Mouse (Mus musculus) midbrain, postnatal 0 days (tissue): ENCODE data around the gene Uspl1. TPM values are rescaled to one million over a fixed set of nuclear protein-coding genes. Genes with fewer than 3 reads are reported as not detected.

Experiments
- ATAC-seq: fragments of 200-750 bp; cut with Nextera tagmentation; 2 replicates; pipeline ENCODE4 v1.8.0; 2017; ENCODE audit warnings: moderate number of reproducible peaks, mild to moderate bottlenecking, moderate TSS enrichment, moderate library complexity; ENCODE audit not compliant: low FRiP score
- DNase-seq: peaks from one replicate; pipeline ENCODE4 v3.0.0-alpha.2; 2015; ENCODE audit warnings: low spot score
- H3K27ac ChIP-seq: fragments of 300-500 bp; sonication (generic); 2 replicates; pipeline ENCODE4 v1.5.1; 2014; ENCODE audit warnings: low read depth, mild to moderate bottlenecking, low read length, mixed read lengths
- H3K27me3 ChIP-seq: fragments of 300-500 bp; sonication (generic); 2 replicates; pipeline ENCODE4 v1.6.1; 2014; ENCODE audit warnings: low read length, control low read depth, mixed read lengths; ENCODE audit not compliant: insufficient read depth
- H3K36me3 ChIP-seq: fragments of 300-500 bp; sonication (generic); 2 replicates; pipeline ENCODE4 v1.6.1; 2014; ENCODE audit warnings: low read length, control low read depth, mixed read lengths; ENCODE audit not compliant: insufficient read depth
- H3K4me1 ChIP-seq: fragments of 300-500 bp; sonication (generic); 2 replicates; pipeline ENCODE4 v1.6.1; 2014; ENCODE audit warnings: mild to moderate bottlenecking, control low read depth, antibody characterized with exemption, low read length, mixed read lengths; ENCODE audit not compliant: insufficient read depth
- H3K4me2 ChIP-seq: fragments of 300-500 bp; sonication (generic); 2 replicates; pipeline ENCODE4 v1.6.1; 2014; ENCODE audit warnings: low read depth, mild to moderate bottlenecking, low read length, mixed read lengths; ENCODE audit not compliant: poor library complexity, severe bottlenecking
- H3K4me3 ChIP-seq: fragments of 300-500 bp; sonication (generic); 2 replicates; pipeline ENCODE4 v1.5.1; 2014; ENCODE audit warnings: low read depth, mild to moderate bottlenecking, low read length, moderate library complexity
- H3K9ac ChIP-seq: fragments of 300-500 bp; sonication (generic); replicated peaks from 2 replicates; pipeline ENCODE4 v1.6.1; 2014; ENCODE audit warnings: mild to moderate bottlenecking, low read length, moderate library complexity, mixed read lengths; ENCODE audit not compliant: poor library complexity, severe bottlenecking
- H3K9me3 ChIP-seq: fragments of 300-500 bp; sonication (generic); 2 replicates; pipeline ENCODE4 v1.6.1; 2016; ENCODE audit warnings: low read length, control low read depth
- CTCF ChIP-seq: IDR thresholded peaks from 2 replicates; pipeline ENCODE4 v1.5.1; 2016; ENCODE audit warnings: antibody characterized with exemption, mild to moderate bottlenecking
- WGBS: fragments of 180-500 bp; shearing (Covaris S2); extraction: QIAGEN DNeasy Blood & Tissue Kit; methylation state at CpG from one replicate; pipeline ENCODE4 v1.1.7; 2014; 5-methylcytosine and 5-hydroxymethylcytosine counted together
- microRNA-seq: library from miRNA; unstranded; fragments of <30 nt; microRNA quantifications from one replicate; pipeline ENCODE4, GENCODE M21; 2016; ENCODE audit warnings: borderline number of aligned reads
- polyA plus RNA-seq: library from polyadenylated mRNA; unstranded; fragments of >200 nt; fragmentation: Nextera tagmentation; extraction: Ambion mirVana; gene quantifications from 2 replicates; pipeline ENCODE4 v1.2.1, GENCODE M21; 2015
- total RNA-seq: library from RNA; depleted of rRNA; stranded (reverse); fragments of >200 nt; gene quantifications from 2 replicates; pipeline ENCODE4 v1.2.3, GENCODE M21; 2014; rRNA removed

The Uspl1 gene
- total and polyA plus RNA-seq, 2 experiments from 2014 or later = 47.0 to 48.1 TPM

DNA sequence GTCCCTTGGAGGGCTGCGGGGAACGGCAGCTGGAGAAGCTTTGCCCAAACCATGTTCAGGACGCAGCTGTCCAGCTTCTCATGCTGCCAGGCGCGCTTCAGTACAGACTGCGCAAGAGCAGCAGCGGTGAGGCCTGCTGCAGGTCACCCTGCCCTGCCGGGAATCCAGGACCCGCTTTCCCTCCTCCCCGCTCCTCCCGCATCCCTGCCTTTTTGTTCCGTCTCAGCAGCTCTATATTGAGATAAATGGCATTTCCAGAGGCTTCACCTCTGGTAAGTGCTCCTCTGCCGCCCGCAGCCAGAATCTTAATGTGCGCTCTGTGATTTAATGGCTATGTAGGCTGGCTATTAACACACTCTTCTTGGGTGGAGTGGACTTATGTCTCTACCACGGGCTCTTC, 74.9 kb downstream of the Uspl1 start:
- Histone ChIP-seq H3K36me3 (no peaks in the 10 kb centered on the region), H3K4me1 (peaks cover 3% of the 10 kb centered on the region; the same call in 1 of the 2 replicates), H3K9me3 (no peaks in the 10 kb centered on the region), H3K4me2 (no peak overlapping the region), H3K4me3 (no peak overlapping the region), H3K9ac (0 out of 2 replicates have a peak overlapping the region, but pooled peaks have one; percentile 13), H3K27ac (peak overlapping the region; percentile 26; the same call in 1 of the 2 replicates), H3K27me3 (no peaks in the 10 kb centered on the region)
- 0 out of 2 replicates have a peak, but pooled peaks have one; percentile 54 for ATAC-seq
- no peak for TF ChIP-seq CTCF
- peak; percentile 60 for DNase-seq
- 36% methylated on average over 16 of the region's 16 CpGs for WGBS

GRCm38 (mm10) chr5:149261449-149261848, 77.3 kb downstream of the Uspl1 start:
- H3K27ac ChIP-seq = no peak overlapping the region
- H3K4me2 ChIP-seq = no peak overlapping the region
- no peak overlapping the region for H3K9ac ChIP-seq
- WGBS = 79% methylated on average over 7 of the region's 7 CpGs
- no peak for TF ChIP-seq CTCF
- no peaks in the 10 kb centered on the region for H3K27me3 ChIP-seq
- peaks cover 3% of the 10 kb centered on the region; the same call in 1 of the 2 replicates for H3K4me1 ChIP-seq
- H3K9me3 ChIP-seq = no peaks in the 10 kb centered on the region
- no peak for ATAC-seq
- DNase-seq = no peak
- H3K36me3 ChIP-seq = no peaks in the 10 kb centered on the region
- H3K4me3 ChIP-seq = no peak overlapping the region

DNA sequence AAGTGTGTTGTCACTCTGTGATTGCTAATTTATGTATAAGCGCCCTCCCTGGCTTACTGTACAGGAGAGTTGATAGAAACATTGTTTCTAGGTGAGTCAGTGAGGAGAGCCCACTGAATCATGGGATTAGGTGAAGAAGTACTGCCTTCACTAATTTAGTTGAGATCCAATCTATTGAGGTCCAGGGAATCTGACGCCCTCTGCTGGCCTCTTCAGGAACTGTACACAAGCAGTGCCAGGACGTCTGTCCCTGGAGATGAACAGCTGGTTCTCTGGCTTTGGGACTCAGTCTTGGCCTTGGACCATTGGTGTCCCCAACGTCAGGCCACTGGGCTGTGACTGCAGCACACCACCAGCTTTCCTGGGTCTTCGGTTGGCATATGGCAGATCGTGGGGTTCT, 77.7 kb downstream of the Uspl1 start:
- Histone ChIP-seq H3K4me3 (no peak overlapping the region), H3K27ac (no peak overlapping the region), H3K9ac (no peak overlapping the region), H3K27me3 (no peaks in the 10 kb centered on the region), H3K9me3 (no peaks in the 10 kb centered on the region), H3K4me1 (peaks cover 3% of the 10 kb centered on the region; the same call in 1 of the 2 replicates), H3K4me2 (no peak overlapping the region), H3K36me3 (no peaks in the 10 kb centered on the region)
- ATAC-seq (no peak), DNase-seq (no peak)
- 68% methylated on average over 6 of the region's 6 CpGs for WGBS
- peak; percentile 40; the same call in 1 of the 2 replicates for TF ChIP-seq CTCF

- Histone ChIP-seq H3K9ac (no peak within 1 kb of the TSS), H3K9me3 (no peaks in the 10 kb centered on the region), H3K4me3 (no peak within 1 kb of the TSS), H3K4me2 (no peak within 1 kb of the TSS), H3K36me3 (no peaks in the 10 kb centered on the region), H3K27me3 (no peaks in the 10 kb centered on the region), H3K4me1 (no peaks in the 10 kb centered on the region), H3K27ac (no peak within 1 kb of the TSS)
- ATAC-seq (no peak), DNase-seq (no peak)
- WGBS = 51% methylated on average over 4 of the region's 4 CpGs
- no peak for TF ChIP-seq CTCF
Measured at GRCm38 (mm10) chr5:149264405-149264804, 80.3 kb downstream of the Uspl1 start, which contains the start of gene Alox5ap. Gene Alox5ap (plus strand): TSS chr5:149264767.

GRCm38 (mm10) chr5:149264878-149265279, 80.7 kb downstream of the Uspl1 start:
- Histone ChIP-seq H3K9ac (no peak overlapping the region), H3K36me3 (no peaks in the 10 kb centered on the region), H3K27me3 (no peaks in the 10 kb centered on the region), H3K4me1 (no peaks in the 10 kb centered on the region), H3K4me3 (no peak overlapping the region), H3K27ac (no peak overlapping the region), H3K4me2 (no peak overlapping the region), H3K9me3 (no peaks in the 10 kb centered on the region)
- 71% methylated on average over 5 of the region's 6 CpGs for WGBS
- no peak for ATAC-seq
- no peak for DNase-seq
- no peak for TF ChIP-seq CTCF

Small RNA genes within 50 kb of the gene (microRNA-seq; reads per million reads assigned to microRNA genes)
- gene Gm24105 = not detected

Other genes with a start within 250 kb of the Uspl1 start
- gene Gm42791, start 189.2 kb upstream of the Uspl1 start, total RNA-seq = not detected in 2 replicates
- gene Gm42791, start 189.2 kb upstream of the Uspl1 start, polyA plus RNA-seq = 2.1 and 3.1 TPM in 2 replicates
- 171 and 252 TPM in 2 replicates for gene Hmgb1, start 139 bp downstream of the Uspl1 start, total RNA-seq
- 603 and 756 TPM in 2 replicates for gene Hmgb1, start 139 bp downstream of the Uspl1 start, polyA plus RNA-seq
- 2.5 and 8.5 TPM in 2 replicates for gene Alox5ap, start 80.4 kb downstream of the Uspl1 start, total RNA-seq
- 10.5 and 10.6 TPM in 2 replicates for gene Alox5ap, start 80.4 kb downstream of the Uspl1 start, polyA plus RNA-seq
- 2.6 and 3.4 TPM in 2 replicates for gene Medag, start 227.4 kb downstream of the Uspl1 start, total RNA-seq
- gene Medag, start 227.4 kb downstream of the Uspl1 start, polyA plus RNA-seq = 1.3 and 2.1 TPM in 2 replicates